Mouse (Mus musculus): ENCODE measurements around the gene Mamstr.

- no peak for TF ChIP-seq CTCF (IDR thresholded peaks at IDR 0.05; ENCODE audit: control insufficient read depth, insufficient read depth, insufficient replicate concordance, low read depth, low read length)
- no peak for TF ChIP-seq POLR2A (IDR thresholded peaks at IDR 0.05; ENCODE audit: control insufficient read depth, low read depth, low read length)
These were observed 3.8 kb downstream of the Mamstr start for GRCm38 (mm10) chr7:45643441-45644178.

Data from testis, adult 2 months (tissue).